Mouse (Mus musculus): ENCODE data around the gene Hps6. TPM values are rescaled to one million over a fixed set of nuclear protein-coding genes. Genes with fewer than 3 reads are reported as not detected.

The Hps6 gene
- total RNA-seq, 2 experiments from 2014 or later, result 4.9 to 7.3 TPM

GRCm38 (mm10) chr19:46028747-46029320 lies 25.5 kb downstream of the Hps6 start:
- no peak for DNase-seq (ENCODE audit: extremely low spot score in 1 of 2, low spot score in 1 of 2)

- no peak for DNase-seq (ENCODE audit: extremely low spot score in 1 of 2, low spot score in 1 of 2)
Observed at GRCm38 (mm10) chr19:46029652-46030051, 26.3 kb downstream of the Hps6 start.

- DNase-seq (ENCODE audit: extremely low spot score in 1 of 2, low spot score in 1 of 2), result no peak
Observed at GRCm38 (mm10) chr19:46030196-46030983, 27.1 kb downstream of the Hps6 start.

GRCm38 (mm10) chr19:46031689-46032432 lies 28.6 kb downstream of the Hps6 start:
- no peak for DNase-seq (ENCODE audit: extremely low spot score in 1 of 2, low spot score in 1 of 2)

GRCm38 (mm10) chr19:46032731-46033510 lies 29.6 kb downstream of the Hps6 start:
- peak in 1 of 2 experiments; percentile 12 for DNase-seq (ENCODE audit: extremely low spot score in 1 of 2, low spot score in 1 of 2)

- DNase-seq (ENCODE audit: extremely low spot score in 1 of 2, low spot score in 1 of 2), result no peak
Observed at GRCm38 (mm10) chr19:46033911-46034310, 30.6 kb downstream of the Hps6 start.

GRCm38 (mm10) chr19:46035971-46036370 lies 32.7 kb downstream of the Hps6 start:
- DNase-seq (ENCODE audit: extremely low spot score in 1 of 2, low spot score in 1 of 2), result no peak

GRCm38 (mm10) chr19:46036477-46037242 lies 33.4 kb downstream of the Hps6 start:
- DNase-seq (ENCODE audit: extremely low spot score in 1 of 2, low spot score in 1 of 2), result no peak

- no peak for DNase-seq (ENCODE audit: extremely low spot score in 1 of 2, low spot score in 1 of 2)
Observed at GRCm38 (mm10) chr19:46037243-46037924, 34.1 kb downstream of the Hps6 start.

- no peak for DNase-seq (ENCODE audit: extremely low spot score in 1 of 2, low spot score in 1 of 2)
Observed at GRCm38 (mm10) chr19:46037925-46038850, 34.9 kb downstream of the Hps6 start.

GRCm38 (mm10) chr19:46038851-46039260 lies 35.5 kb downstream of the Hps6 start:
- DNase-seq (ENCODE audit: extremely low spot score in 1 of 2, low spot score in 1 of 2), result no peak

GRCm38 (mm10) chr19:46039478-46039877 lies 36.2 kb downstream of the Hps6 start:
- DNase-seq (ENCODE audit: extremely low spot score in 1 of 2, low spot score in 1 of 2), result peak; percentile 69 to 72

GRCm38 (mm10) chr19:46040149-46040902 lies 37.0 kb downstream of the Hps6 start:
- DNase-seq (ENCODE audit: extremely low spot score in 1 of 2, low spot score in 1 of 2), result no peak

GRCm38 (mm10) chr19:46041299-46041932 lies 38.1 kb downstream of the Hps6 start:
- DNase-seq (ENCODE audit: extremely low spot score in 1 of 2, low spot score in 1 of 2), result no peak

GRCm38 (mm10) chr19:46041933-46042475 lies 38.7 kb downstream of the Hps6 start:
- peak; percentile 69 to 80 for DNase-seq (ENCODE audit: extremely low spot score in 1 of 2, low spot score in 1 of 2)

- peak in 1 of 2 experiments; percentile 42 for DNase-seq (ENCODE audit: extremely low spot score in 1 of 2, low spot score in 1 of 2)
Observed at GRCm38 (mm10) chr19:46042476-46043011, 39.2 kb downstream of the Hps6 start.

Measured in layer of hippocampus, postnatal 25 days (tissue).